Mouse (Mus musculus) E14TG2a.4 (cell line): ENCODE results near the gene Trmt1.

Experiments
- CTCF ChIP-seq: conservative IDR thresholded peaks from 2 replicates; pipeline ENCODE4 v1.5.1; 2014; ENCODE audit warnings: low read length
- NANOG ChIP-seq: IDR thresholded peaks from 2 replicates; pipeline ENCODE4 v1.6.1; 2014; ENCODE audit warnings: borderline replicate concordance, low read length, mixed read lengths
- POU5F1 ChIP-seq: IDR thresholded peaks from 2 replicates; pipeline ENCODE4 v1.6.1; 2014; ENCODE audit warnings: low read length, borderline replicate concordance

- TF ChIP-seq CTCF (no peak), NANOG (no peak), POU5F1 (no peak)
These were observed 22.0 kb downstream of the Trmt1 start for GRCm38 (mm10) chr8:84708071-84708541.
